Mouse (Mus musculus) liver, adult 2 months (tissue): ENCODE results near the gene Col25a1.

Experiments
- CTCF ChIP-seq: fragments of 200-500 bp; IDR thresholded peaks from 2 replicates; pipeline ENCODE4 v1.5.1; 2011; ENCODE audit warnings: low read depth, low read length, control low read depth
- POLR2A ChIP-seq: fragments of 200-500 bp; IDR thresholded peaks from 2 replicates; pipeline ENCODE4 v1.6.1; 2011; ENCODE audit warnings: low read length, control low read depth; ENCODE audit not compliant: insufficient read depth; ENCODE audit errors: extremely low read depth

DNA sequence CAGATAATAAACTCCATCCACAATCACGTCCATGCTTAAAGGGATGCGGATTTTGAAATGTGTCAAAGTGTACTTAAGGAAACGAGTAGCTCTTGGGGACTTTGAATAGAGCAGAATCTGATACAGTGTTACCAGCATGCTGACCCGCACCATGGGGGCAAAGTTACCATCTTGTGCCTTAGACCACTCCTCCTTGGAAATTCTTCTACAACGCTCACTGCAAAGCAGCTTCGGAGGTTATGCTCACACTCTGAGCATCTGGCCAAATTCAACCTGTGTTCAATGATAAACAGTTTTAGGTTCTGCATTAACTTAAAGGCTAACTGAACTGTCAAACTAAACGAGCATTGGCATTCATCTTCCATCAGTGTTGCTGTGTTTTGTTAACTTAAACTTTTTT lies 452.7 kb downstream of the Col25a1 start:
- TF ChIP-seq POLR2A = no peak
- no peak for TF ChIP-seq CTCF
